Comparison of ENCODE assay signal across 21 mouse cellular contexts in the genomic region with DNA sequence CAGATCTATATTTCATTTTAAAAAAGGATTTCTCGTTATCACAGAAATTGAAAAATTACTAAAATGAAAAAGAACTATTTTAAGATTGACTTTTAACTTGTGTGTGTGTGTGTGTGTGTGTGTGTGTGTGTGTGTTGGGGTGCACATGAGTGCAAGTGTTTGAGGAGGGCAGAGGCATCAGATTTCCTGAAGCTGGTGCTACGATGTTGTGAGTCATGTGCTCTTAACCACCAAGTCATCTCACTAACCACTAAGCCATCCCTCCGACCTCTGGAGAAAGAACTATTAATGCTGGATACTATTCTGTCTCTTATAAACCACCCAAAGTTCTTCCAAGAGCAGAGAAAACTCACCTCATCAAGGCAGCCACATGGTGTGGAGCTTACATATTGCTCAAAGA. TPM values are rescaled to one million over a fixed set of nuclear protein-coding genes. Genes with fewer than 3 reads are reported as not detected.
A peak's percentile ranks its signal among the peaks of the same experiment; 100 is the strongest.
DNase-seq lines count a peak whose midpoint lies in the region; ATAC-seq lines count a peak whose summit lies in the region.
"Had no signal": no experiment of that assay in that cellular context is flagged by ENCODE, and none has a peak within 500 bp of the region (broad histone marks: within the 10 kb centered on the region; RNA-seq: fewer than 3 reads in every experiment).

No protein-coding gene starts in this region.

- no peak for ATAC-seq in midbrain, embryonic 11.5 days (ENCODE audit: low FRiP score)
- no peak for ATAC-seq in midbrain, embryonic 14.5 days (ENCODE audit: low FRiP score, low TSS enrichment)
- ATAC-seq: CD4-positive, CD25-positive, alpha-beta regulatory T cell, adult 4 months; forebrain, embryonic 13.5 days; forebrain, embryonic 15.5 days; forebrain, postnatal 0 days had no signal

- no peak overlapping the region for H3K27ac ChIP-seq in midbrain, embryonic 11.5 days (ENCODE audit: low read depth, low read length)
- H3K27ac ChIP-seq in midbrain, embryonic 14.5 days (replicated peaks; ENCODE audit: low read depth, low read length), result no peak overlapping the region
- H3K27ac ChIP-seq: embryonic facial prominence, embryonic 10.5 days; embryonic facial prominence, embryonic 12.5 days; forebrain, embryonic 13.5 days; forebrain, embryonic 15.5 days had no signal

- no peaks in the 10 kb centered on the region; the same call in 1 of the 2 replicates for H3K4me1 ChIP-seq in midbrain, embryonic 11.5 days (ENCODE audit: control insufficient read depth, insufficient read depth, low read length)
- peaks cover 11% of the 10 kb centered on the region; the same call in 1 of the 2 replicates for H3K4me1 ChIP-seq in midbrain, embryonic 14.5 days (ENCODE audit: control insufficient read depth, insufficient read depth, low read length)

- H3K4me2 ChIP-seq in midbrain, embryonic 11.5 days, result no peak overlapping the region
- no peak overlapping the region for H3K4me2 ChIP-seq in midbrain, embryonic 14.5 days (ENCODE audit: low read length)
- H3K4me2 ChIP-seq: embryonic facial prominence, embryonic 12.5 days; forebrain, embryonic 13.5 days; forebrain, embryonic 15.5 days had no signal

- H3K9me3 ChIP-seq in midbrain, embryonic 11.5 days (ENCODE audit: control insufficient read depth, low read length), result no peaks in the 10 kb centered on the region
- peaks cover under 1% of the 10 kb centered on the region; the same call in 1 of the 2 replicates for H3K9me3 ChIP-seq in midbrain, embryonic 14.5 days (ENCODE audit: control insufficient read depth, low read length)
- H3K9me3 ChIP-seq: embryonic facial prominence, embryonic 10.5 days; embryonic facial prominence, embryonic 12.5 days; forebrain, embryonic 13.5 days; forebrain, embryonic 15.5 days; G1E had no signal

- no peak overlapping the region for H3K9ac ChIP-seq in midbrain, embryonic 11.5 days (ENCODE audit: low read length)
- H3K9ac ChIP-seq in midbrain, embryonic 14.5 days (replicated peaks; ENCODE audit: low read length), result no peak overlapping the region
- H3K9ac ChIP-seq: embryonic facial prominence, embryonic 12.5 days; forebrain, embryonic 13.5 days; forebrain, embryonic 15.5 days; forebrain, postnatal 0 days had no signal

- WGBS in midbrain, embryonic 11.5 days, result 88% methylated on average over 3 of the region's 3 CpGs
- 96% methylated on average over 3 of the region's 3 CpGs for WGBS in midbrain, embryonic 14.5 days

- DNase-seq in midbrain, embryonic 11.5 days (ENCODE audit: low spot score, missing footprints), result peak; percentile 33
- DNase-seq in midbrain, embryonic 14.5 days, result no peak
- DNase-seq in 416B (ENCODE audit: low read depth) (peak; percentile 92), NIH3T3 (ENCODE audit: low read depth) (peak; percentile 40), adipocyte (ENCODE audit: low spot score) (no peak)
- no peak for DNase-seq in layer of hippocampus, postnatal 36 days
- DNase-seq: adrenal gland, adult 8-10 months; adrenal gland, postnatal 14 days; adrenal gland, postnatal 36 days; cerebellum, adult 11-12 months; cerebellum, adult 2 months; cerebellum, adult 9-10 months; cerebellum, postnatal 10 days; cerebellum, postnatal 25 days; forebrain, postnatal 0 days had no signal

- H3K4me3 ChIP-seq in midbrain, embryonic 11.5 days (ENCODE audit: low read depth, low read length), result no peak overlapping the region
- no peak overlapping the region for H3K4me3 ChIP-seq in midbrain, embryonic 14.5 days (replicated peaks; ENCODE audit: low read depth, low read length)
- H3K4me3 ChIP-seq: embryonic facial prominence, embryonic 10.5 days; embryonic facial prominence, embryonic 12.5 days; forebrain, embryonic 13.5 days; forebrain, embryonic 15.5 days had no signal

- H3K36me3 ChIP-seq in midbrain, embryonic 11.5 days (ENCODE audit: control insufficient read depth, insufficient read depth, low read length), result no peaks in the 10 kb centered on the region
- H3K36me3 ChIP-seq in midbrain, embryonic 14.5 days (ENCODE audit: control insufficient read depth, insufficient read depth, low read length), result no peaks in the 10 kb centered on the region
- H3K36me3 ChIP-seq: embryonic facial prominence, embryonic 10.5 days; embryonic facial prominence, embryonic 12.5 days; forebrain, embryonic 15.5 days had no signal

- H3K27me3 ChIP-seq in midbrain, embryonic 11.5 days (ENCODE audit: control insufficient read depth, insufficient read depth, low read length), result 0 out of 2 replicates have a peak, but pooled peaks cover 2% of the 10 kb centered on the region
- no peaks in the 10 kb centered on the region for H3K27me3 ChIP-seq in midbrain, embryonic 14.5 days (ENCODE audit: control insufficient read depth, insufficient read depth, low read length)
- H3K27me3 ChIP-seq: forebrain, embryonic 15.5 days had no signal

RNA-seq across cellular contexts. Expression of a gene that starts 2.9 kb away (rescaled TPM):
- polyA plus RNA-seq in midbrain, embryonic 11.5 days (2014; fragmentation: Nextera tagmentation; extraction: Ambion mirVana), result 13.3 and 13.8 TPM in 2 replicates
- 23.9 and 28.5 TPM in 2 replicates for polyA plus RNA-seq in midbrain, embryonic 14.5 days (2014; fragmentation: Nextera tagmentation; extraction: Ambion mirVana)
- total RNA-seq in layer of hippocampus, postnatal 36 days (2021), result 10 to 100 TPM; 60.6 to 64.4 TPM

Comparison
In these comparisons a context has a peak if more than half of its experiments do, and no peak if none do; other contexts are left out.
1. DNase-seq: peak in midbrain, embryonic 11.5 days (single experiment), 416B (single experiment) and NIH3T3 (single experiment); none in midbrain, embryonic 14.5 days (single experiment), adipocyte (single experiment) and layer of hippocampus, postnatal 36 days (0 of 2).